Mouse (Mus musculus): ENCODE data around the gene Mul1. TPM values are rescaled to one million over a fixed set of nuclear protein-coding genes. Genes with fewer than 3 reads are reported as not detected.

The Mul1 gene
- polyA plus RNA-seq, 1 experiment from 2014 or later, result 16.2 TPM

DNA sequence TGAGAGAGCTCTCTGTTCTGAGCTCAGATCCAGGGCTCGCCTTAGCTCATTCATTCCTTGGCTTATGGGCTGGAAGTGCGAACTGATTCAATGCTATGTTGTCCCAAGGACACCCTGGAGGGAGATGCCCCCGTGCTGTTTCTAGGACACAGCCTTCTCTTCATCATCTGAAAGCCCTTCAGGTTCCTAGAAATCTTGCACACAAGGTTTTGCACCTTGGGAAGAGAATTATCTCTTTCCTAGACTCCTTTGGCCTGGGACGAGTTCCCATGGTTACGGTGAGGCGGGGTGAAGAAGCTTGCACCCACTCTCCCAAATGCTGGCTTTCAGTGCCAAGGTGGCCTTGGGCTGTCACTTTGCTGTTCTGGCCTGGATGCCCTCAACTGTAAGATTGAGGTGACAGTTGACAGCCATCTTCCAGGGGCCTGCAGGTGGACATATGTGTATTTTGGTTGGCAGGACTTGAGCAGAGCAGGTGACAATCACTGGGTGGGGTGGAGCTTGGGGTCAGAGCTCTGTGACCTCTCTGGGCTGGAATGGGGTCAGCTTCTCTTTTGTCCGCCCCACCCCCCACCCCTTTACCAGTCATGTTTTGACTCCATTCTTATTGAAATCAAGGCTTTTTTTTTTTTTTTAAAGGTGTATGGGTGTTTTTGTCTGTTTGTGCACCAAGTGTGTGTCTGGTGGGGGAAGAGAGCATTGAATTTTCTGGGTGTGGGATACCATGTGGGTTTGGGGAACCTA, 14.6 kb downstream of the Mul1 start:
- Histone ChIP-seq H3K36me3 (ENCODE audit: control insufficient read depth, insufficient read depth, low read length) (no peaks in the 10 kb centered on the region), H3K27me3 (replicated peaks; ENCODE audit: control insufficient read depth, insufficient read depth, low read length) (peaks cover 6% of the 10 kb centered on the region; the same call in 1 of the 2 replicates), H3K9me3 (replicated peaks; ENCODE audit: control insufficient read depth, low read length) (no peaks in the 10 kb centered on the region), H3K27ac (ENCODE audit: low read depth, low read length) (0 out of 2 replicates have a peak overlapping the region, but pooled peaks have one; percentile 10), H3K4me1 (ENCODE audit: control insufficient read depth, insufficient read depth, low read length) (peaks cover 19% of the 10 kb centered on the region), H3K9ac (ENCODE audit: low read length) (no peak overlapping the region), H3K4me2 (ENCODE audit: low read length) (no peak overlapping the region), H3K4me3 (ENCODE audit: low read depth, low read length) (no peak overlapping the region)
- DNase-seq (ENCODE audit: low spot score) (no peak), ATAC-seq (no peak)
- WGBS, result 63% methylated on average over 7 of the region's 7 CpGs

DNA sequence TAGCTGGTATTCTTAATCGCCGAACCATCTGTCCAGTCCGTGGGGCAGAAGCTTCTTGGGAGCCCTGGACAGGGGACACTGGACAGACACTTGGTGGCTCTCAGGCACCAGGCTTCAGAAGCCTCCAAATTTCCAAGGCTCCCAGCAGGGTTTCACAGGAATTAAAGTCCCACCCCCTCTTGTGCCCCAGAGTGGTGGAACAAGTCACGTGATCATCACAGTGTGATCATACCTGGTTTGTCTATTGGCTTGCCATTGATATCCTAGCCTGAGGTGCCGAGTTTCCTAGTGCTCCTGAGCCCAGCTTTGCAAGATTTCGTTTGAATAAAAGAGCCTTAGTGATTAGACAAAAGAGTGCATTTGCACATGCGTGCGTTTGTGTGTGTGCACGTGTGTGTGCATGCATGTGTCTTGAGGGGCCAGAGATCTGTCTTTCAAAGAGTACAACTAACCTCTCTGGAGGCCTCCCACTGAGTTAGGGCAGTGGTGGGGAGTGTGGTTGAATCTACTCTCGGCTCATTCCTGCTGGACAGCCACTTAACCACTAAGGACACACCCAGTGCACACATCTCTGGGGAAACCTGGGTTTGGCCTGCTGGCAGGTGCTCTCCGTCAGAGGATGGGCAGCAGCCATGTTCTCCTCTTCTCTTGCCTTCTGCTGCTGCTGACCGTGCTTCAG, 15.3 kb downstream of the Mul1 start:
- WGBS, result 56% methylated on average over 12 of the region's 12 CpGs
- DNase-seq (ENCODE audit: low spot score), result no peak
- H3K4me1 ChIP-seq (ENCODE audit: control insufficient read depth, insufficient read depth, low read length), result peaks cover 19% of the 10 kb centered on the region
- H3K4me2 ChIP-seq (ENCODE audit: low read length), result no peak overlapping the region
- H3K9ac ChIP-seq (ENCODE audit: low read length), result no peak overlapping the region
- H3K4me3 ChIP-seq (ENCODE audit: low read depth, low read length), result no peak overlapping the region
- no peak for ATAC-seq
- no peaks in the 10 kb centered on the region for H3K9me3 ChIP-seq (replicated peaks; ENCODE audit: control insufficient read depth, low read length)
- H3K27me3 ChIP-seq (replicated peaks; ENCODE audit: control insufficient read depth, insufficient read depth, low read length), result peaks cover 6% of the 10 kb centered on the region; the same call in 1 of the 2 replicates
- no peak overlapping the region for H3K27ac ChIP-seq (ENCODE audit: low read depth, low read length)
- H3K36me3 ChIP-seq (ENCODE audit: control insufficient read depth, insufficient read depth, low read length), result no peaks in the 10 kb centered on the region

DNA sequence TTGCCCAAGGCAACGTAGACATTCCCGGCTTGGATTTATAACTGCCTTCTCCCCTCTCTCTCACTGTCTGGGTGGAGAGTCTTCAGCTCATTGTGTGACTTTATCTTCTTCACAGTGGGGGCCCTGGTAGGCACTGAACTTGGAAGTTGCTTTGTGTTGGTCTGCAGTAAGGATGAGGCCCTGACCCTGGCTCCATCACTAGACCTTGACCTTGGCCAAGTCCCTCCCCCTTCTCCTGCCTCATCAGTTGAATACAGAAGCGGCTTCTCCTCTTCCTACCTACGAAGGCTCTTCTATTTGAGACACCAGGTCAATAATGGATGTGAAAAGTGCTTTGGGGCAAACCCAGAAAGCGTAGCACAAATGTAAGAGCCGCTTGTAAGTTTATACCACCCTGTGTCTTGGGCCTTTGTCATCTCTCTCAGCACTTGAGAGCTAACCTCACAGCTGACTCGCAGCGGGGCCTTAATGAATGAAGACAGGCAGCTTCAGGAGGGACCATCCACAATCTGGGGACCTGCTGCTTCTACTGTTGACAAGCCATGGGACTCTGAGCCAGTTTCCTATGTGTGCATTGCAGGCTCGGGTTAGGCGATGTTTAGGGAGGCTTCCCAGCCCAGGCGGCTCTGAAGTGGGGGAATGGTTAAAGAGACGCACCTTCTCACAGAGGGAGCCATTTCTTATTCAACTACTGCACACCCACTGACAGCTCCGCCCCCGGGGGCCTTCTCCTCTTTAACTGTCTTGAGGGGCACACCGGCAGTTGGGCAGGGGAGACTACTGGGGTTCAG, 18.0 kb downstream of the Mul1 start:
- ATAC-seq (no peak), DNase-seq (ENCODE audit: low spot score) (no peak)
- 30% methylated on average over 15 of the region's 15 CpGs for WGBS
- H3K9me3 ChIP-seq (replicated peaks; ENCODE audit: control insufficient read depth, low read length), result no peaks in the 10 kb centered on the region
- H3K9ac ChIP-seq (ENCODE audit: low read length), result no peak overlapping the region
- peaks cover 24% of the 10 kb centered on the region for H3K4me1 ChIP-seq (ENCODE audit: control insufficient read depth, insufficient read depth, low read length)
- peaks cover 6% of the 10 kb centered on the region; the same call in 1 of the 2 replicates for H3K27me3 ChIP-seq (replicated peaks; ENCODE audit: control insufficient read depth, insufficient read depth, low read length)
- H3K4me3 ChIP-seq (ENCODE audit: low read depth, low read length), result no peak overlapping the region
- H3K4me2 ChIP-seq (ENCODE audit: low read length), result no peak overlapping the region
- no peak overlapping the region; the same call in 1 of the 2 replicates for H3K27ac ChIP-seq (ENCODE audit: low read depth, low read length)
- no peaks in the 10 kb centered on the region for H3K36me3 ChIP-seq (ENCODE audit: control insufficient read depth, insufficient read depth, low read length)

DNA sequence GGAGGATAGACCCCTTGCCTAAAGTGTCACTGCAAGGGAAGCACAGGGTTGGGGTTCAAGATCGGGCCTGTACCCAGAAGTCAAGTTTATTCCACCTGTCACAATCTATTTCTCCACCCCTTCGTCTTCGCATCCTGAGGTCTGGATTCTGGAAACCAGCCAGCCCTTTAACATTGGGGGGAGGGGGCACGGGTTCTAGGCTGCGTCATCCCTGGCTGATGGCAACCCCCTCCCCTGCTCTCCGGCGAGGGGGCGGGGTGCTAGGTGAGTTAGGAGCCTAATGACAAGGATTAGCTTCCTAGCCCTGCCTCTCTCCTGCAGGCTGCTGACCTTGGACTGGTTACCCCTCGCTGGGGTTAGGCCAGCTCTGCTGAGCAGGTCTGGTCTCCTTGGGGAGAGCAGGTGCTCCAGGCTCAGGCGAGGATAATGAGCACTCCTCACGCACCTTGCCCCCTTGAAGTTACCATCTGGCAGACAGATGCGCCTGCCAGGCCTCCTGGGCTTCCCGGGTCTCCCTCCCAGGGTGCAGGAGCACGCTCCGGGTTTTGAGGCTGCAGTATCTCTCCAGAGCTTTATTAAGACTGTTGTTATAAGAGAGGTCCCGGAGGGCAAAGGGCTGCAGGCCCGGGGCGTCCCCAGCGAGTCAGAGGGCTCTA, 18.8 kb downstream of the Mul1 start:
- H3K36me3 ChIP-seq (ENCODE audit: control insufficient read depth, insufficient read depth, low read length), result no peaks in the 10 kb centered on the region
- peaks cover 6% of the 10 kb centered on the region; the same call in 1 of the 2 replicates for H3K27me3 ChIP-seq (replicated peaks; ENCODE audit: control insufficient read depth, insufficient read depth, low read length)
- H3K4me2 ChIP-seq (ENCODE audit: low read length), result peak overlapping the region; percentile 87
- DNase-seq (ENCODE audit: low spot score) (peak; percentile 44), ATAC-seq (peak; percentile 24; the same call in 1 of the 2 replicates)
- H3K9me3 ChIP-seq (replicated peaks; ENCODE audit: control insufficient read depth, low read length), result no peaks in the 10 kb centered on the region
- peak overlapping the region; percentile 76 for H3K4me3 ChIP-seq (ENCODE audit: low read depth, low read length)
- peaks cover 18% of the 10 kb centered on the region for H3K4me1 ChIP-seq (ENCODE audit: control insufficient read depth, insufficient read depth, low read length)
- peak overlapping the region; percentile 87 for H3K9ac ChIP-seq (ENCODE audit: low read length)
- H3K27ac ChIP-seq (ENCODE audit: low read depth, low read length), result peak overlapping the region; percentile 91
- 5% methylated on average over 19 of the region's 19 CpGs for WGBS

DNA sequence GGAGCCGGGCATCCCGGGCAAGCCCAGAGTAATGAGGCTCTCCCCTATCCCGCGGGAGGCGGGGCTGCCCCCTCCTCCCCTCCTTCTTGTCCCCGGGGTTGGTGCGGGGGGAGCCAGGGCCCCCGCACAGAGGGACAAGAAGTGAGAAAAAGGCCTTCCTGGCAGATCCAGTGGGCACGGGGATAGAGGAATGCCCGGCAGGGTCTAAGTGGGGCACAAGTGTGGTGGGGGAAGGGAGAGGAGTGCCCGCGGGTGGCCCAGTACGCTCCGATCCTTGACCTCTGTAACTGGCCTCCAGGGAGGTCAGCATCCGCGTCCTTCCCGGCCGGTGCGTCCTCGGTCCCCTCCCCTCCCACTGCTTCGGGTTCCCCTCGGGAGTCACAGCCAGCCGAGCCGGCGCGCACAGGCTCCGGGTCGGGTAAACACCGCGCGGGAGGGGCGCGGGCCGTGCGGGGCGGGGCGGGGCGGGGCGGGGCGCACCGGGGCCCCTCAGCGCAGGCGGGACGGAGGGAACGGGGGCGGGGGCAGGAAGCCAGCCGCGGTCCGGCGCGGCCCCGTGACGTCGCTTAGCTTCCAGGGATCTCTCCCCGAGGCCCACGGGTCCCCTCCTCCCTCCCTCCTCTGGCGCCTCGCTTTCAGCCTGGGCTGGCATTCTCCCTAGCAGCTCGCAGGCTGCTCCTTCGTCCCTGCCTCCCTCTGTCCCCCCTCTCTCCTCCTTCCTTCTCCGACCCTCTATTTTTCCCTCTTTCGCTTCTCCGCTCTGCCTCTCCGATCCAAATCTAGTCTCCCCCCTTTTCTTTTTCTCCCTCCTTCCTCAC, 19.5 kb downstream of the Mul1 start, which contains the start of gene Camk2n1:
Gene Camk2n1, plus strand, starts transcription at position 562 of the 818 bp plus-strand sequence.
- peak within 1 kb of the TSS; percentile 87 for H3K4me2 ChIP-seq (ENCODE audit: low read length)
- H3K27ac ChIP-seq (ENCODE audit: low read depth, low read length), result peak within 1 kb of the TSS; percentile 91
- peaks cover 16% of the 10 kb centered on the region for H3K4me1 ChIP-seq (ENCODE audit: control insufficient read depth, insufficient read depth, low read length)
- ATAC-seq (peak; percentile 72), DNase-seq (ENCODE audit: low spot score) (peak; percentile 81)
- peaks cover 6% of the 10 kb centered on the region; the same call in 1 of the 2 replicates for H3K27me3 ChIP-seq (replicated peaks; ENCODE audit: control insufficient read depth, insufficient read depth, low read length)
- under 1% methylated on average over 40 of the region's 64 CpGs for WGBS
- H3K9me3 ChIP-seq (replicated peaks; ENCODE audit: control insufficient read depth, low read length), result no peaks in the 10 kb centered on the region
- H3K4me3 ChIP-seq (ENCODE audit: low read depth, low read length), result peak within 1 kb of the TSS; percentile 76
- H3K36me3 ChIP-seq (ENCODE audit: control insufficient read depth, insufficient read depth, low read length), result no peaks in the 10 kb centered on the region
- peak within 1 kb of the TSS; percentile 87 for H3K9ac ChIP-seq (ENCODE audit: low read length)

DNA sequence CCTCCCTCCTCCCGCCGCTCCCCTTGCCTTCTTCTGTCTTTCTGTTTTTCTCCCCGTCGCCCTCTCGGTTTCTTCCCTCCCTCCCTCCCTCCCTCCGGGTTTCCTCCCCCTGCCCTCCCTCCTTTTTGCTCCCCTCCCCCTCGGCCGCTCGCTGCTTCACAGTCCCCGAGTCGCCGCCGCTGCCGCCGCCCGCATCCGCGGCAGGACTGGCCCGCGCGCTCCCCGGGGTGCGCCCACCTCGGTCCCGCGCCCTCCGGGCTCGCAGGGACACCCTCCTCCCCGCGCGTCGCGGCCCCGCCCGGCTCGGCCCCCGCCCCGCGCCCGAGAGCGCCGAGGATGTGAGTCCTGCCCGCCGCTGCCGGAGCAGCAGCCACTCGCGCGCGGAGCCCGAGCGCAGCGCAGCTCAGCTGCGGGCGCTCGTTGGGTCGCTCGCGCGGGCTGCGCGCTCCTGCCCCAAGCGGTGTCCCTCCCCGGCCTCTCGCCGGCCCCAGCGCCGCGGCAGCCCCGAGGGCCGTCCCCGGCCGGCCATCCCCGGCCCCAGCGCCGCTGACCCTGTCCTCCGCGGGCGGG, 20.2 kb downstream of the Mul1 start:
- H3K9me3 ChIP-seq (replicated peaks; ENCODE audit: control insufficient read depth, low read length), result no peaks in the 10 kb centered on the region
- H3K4me3 ChIP-seq (ENCODE audit: low read depth, low read length), result peak overlapping the region; percentile 76
- peak overlapping the region; percentile 87 for H3K9ac ChIP-seq (ENCODE audit: low read length)
- H3K27ac ChIP-seq (ENCODE audit: low read depth, low read length), result peak overlapping the region; percentile 91
- no peaks in the 10 kb centered on the region for H3K36me3 ChIP-seq (ENCODE audit: control insufficient read depth, insufficient read depth, low read length)
- ATAC-seq (peak; percentile 66), DNase-seq (ENCODE audit: low spot score) (peak; percentile 82)
- H3K4me2 ChIP-seq (ENCODE audit: low read length), result peak overlapping the region; percentile 87
- under 1% methylated on average over 59 of the region's 78 CpGs for WGBS
- peaks cover 14% of the 10 kb centered on the region for H3K4me1 ChIP-seq (ENCODE audit: control insufficient read depth, insufficient read depth, low read length)
- H3K27me3 ChIP-seq (replicated peaks; ENCODE audit: control insufficient read depth, insufficient read depth, low read length), result peaks cover 6% of the 10 kb centered on the region; the same call in 1 of the 2 replicates

DNA sequence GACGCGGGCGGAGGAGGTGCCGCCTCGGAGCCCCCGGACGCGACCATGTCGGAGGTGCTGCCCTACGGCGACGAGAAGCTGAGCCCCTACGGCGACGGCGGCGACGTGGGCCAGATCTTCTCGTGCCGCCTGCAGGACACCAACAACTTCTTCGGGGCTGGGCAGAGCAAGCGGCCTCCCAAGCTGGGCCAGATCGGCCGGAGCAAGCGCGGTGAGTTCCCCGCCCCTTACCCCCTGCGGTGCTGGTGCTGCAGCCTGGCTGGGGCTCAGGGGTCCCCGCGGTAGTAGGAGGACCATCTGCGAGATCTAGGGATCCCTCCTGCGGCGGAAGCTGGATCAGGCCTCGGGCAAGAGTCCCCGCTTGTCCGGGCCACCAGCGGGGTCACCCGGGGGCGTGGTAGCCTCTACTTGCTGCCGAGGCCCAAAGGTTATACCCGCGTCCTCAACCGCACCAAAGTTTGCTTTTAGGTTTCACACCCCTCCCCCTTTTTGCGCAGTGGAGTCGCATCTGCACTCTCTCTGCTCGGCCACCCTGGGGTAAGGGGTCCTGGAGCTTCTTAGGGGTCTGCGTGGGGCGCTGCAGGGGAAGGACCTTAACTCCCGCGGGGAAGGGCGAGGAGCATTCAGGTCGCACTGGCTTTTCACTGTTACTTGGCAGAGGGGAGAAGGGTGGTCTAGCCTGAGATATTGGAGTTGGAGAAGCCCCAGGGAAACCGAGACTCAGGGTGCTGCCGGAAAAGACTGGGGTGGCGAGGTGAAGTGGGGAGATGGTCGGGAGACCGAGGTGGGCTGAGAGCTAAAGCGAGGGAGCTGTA, 20.9 kb downstream of the Mul1 start:
- Histone ChIP-seq H3K4me2 (ENCODE audit: low read length) (peak overlapping the region; percentile 87), H3K27me3 (replicated peaks; ENCODE audit: control insufficient read depth, insufficient read depth, low read length) (peaks cover 6% of the 10 kb centered on the region; the same call in 1 of the 2 replicates), H3K9ac (ENCODE audit: low read length) (peak overlapping the region; percentile 87), H3K4me3 (ENCODE audit: low read depth, low read length) (peak overlapping the region; percentile 76), H3K36me3 (ENCODE audit: control insufficient read depth, insufficient read depth, low read length) (no peaks in the 10 kb centered on the region), H3K27ac (ENCODE audit: low read depth, low read length) (peak overlapping the region; percentile 91), H3K9me3 (replicated peaks; ENCODE audit: control insufficient read depth, low read length) (no peaks in the 10 kb centered on the region), H3K4me1 (ENCODE audit: control insufficient read depth, insufficient read depth, low read length) (peaks cover 14% of the 10 kb centered on the region)
- under 1% methylated on average over 48 of the region's 58 CpGs for WGBS
- DNase-seq (ENCODE audit: low spot score), result peak; percentile 47
- peak; percentile 7; the same call in 1 of the 2 replicates for ATAC-seq

Measured in forebrain, embryonic 14.5 days (tissue).